In the genomic region with DNA sequence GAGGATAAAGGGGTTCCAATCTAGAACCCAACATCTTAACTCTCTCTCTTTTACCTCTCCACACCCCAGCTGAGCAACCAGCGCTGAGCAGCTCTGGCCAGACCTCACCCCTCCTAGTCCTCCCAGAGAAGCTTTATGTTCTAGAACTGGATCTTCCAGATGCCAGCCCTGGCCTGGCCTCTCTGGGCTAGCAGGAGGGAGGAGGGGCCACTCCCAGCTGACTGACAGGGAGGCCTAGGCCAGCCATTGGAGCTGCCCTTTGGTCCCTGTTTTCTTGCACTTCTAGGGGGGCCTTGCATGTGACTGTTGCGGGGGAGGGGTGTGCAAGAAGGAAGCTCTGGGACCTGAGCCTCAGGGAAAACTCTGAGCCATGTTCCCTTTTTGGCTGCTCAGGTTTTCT, we compare ENCODE assay signal across 16 mouse cellular contexts. TPM values are rescaled to one million over a fixed set of nuclear protein-coding genes. Genes with fewer than 3 reads are reported as not detected.
DNase-seq lines count a peak whose midpoint lies in the region; ATAC-seq lines count a peak whose summit lies in the region.
"Had no signal": no experiment of that assay in that cellular context is flagged by ENCODE, and none has a peak within 500 bp of the region (broad histone marks: within the 10 kb centered on the region; RNA-seq: fewer than 3 reads in every experiment).

No protein-coding gene starts in this region.

- H3K27me3 ChIP-seq in heart, embryonic 12.5 days (replicated peaks), result peaks cover 80% of the 10 kb centered on the region
- H3K27me3 ChIP-seq in erythroblast, embryonic 14.5 days (ENCODE audit: control insufficient read depth), result peaks cover 2% of the 10 kb centered on the region; the same call in 1 of the 2 replicates
- peaks cover 32% of the 10 kb centered on the region for H3K27me3 ChIP-seq in kidney, embryonic 15.5 days
- H3K27me3 ChIP-seq in liver, embryonic 16.5 days (ENCODE audit: control insufficient read depth, insufficient read depth, low read depth, low read length), result peaks cover 2% of the 10 kb centered on the region; the same call in 1 of the 2 replicates
- peaks cover 12% of the 10 kb centered on the region for H3K27me3 ChIP-seq in midbrain, embryonic 16.5 days (ENCODE audit: control insufficient read depth, insufficient read depth, low read depth, low read length)

- H3K27ac ChIP-seq in heart, embryonic 12.5 days (ENCODE audit: poor library complexity, severe bottlenecking), result no peak overlapping the region
- peak overlapping the region; percentile 55; the same call in 1 of the 2 replicates for H3K27ac ChIP-seq in kidney, embryonic 15.5 days
- peak overlapping the region; percentile 5; the same call in 1 of the 2 replicates for H3K27ac ChIP-seq in liver, embryonic 16.5 days (ENCODE audit: low read length)
- no peak overlapping the region for H3K27ac ChIP-seq in midbrain, embryonic 16.5 days (ENCODE audit: low read length)
- H3K27ac ChIP-seq: limb, embryonic 12.5 days; neural tube, embryonic 15.5 days had no signal

- no peak overlapping the region for H3K9ac ChIP-seq in heart, embryonic 12.5 days
- no peak overlapping the region for H3K9ac ChIP-seq in kidney, embryonic 15.5 days
- H3K9ac ChIP-seq in liver, embryonic 16.5 days (ENCODE audit: low read depth, low read length), result no peak overlapping the region
- H3K9ac ChIP-seq in midbrain, embryonic 16.5 days (ENCODE audit: low read depth, low read length), result no peak overlapping the region
- H3K9ac ChIP-seq: limb, embryonic 12.5 days; neural tube, embryonic 15.5 days had no signal

- no peak for DNase-seq in heart, adult 9 months (ENCODE audit: low spot score in 2 of 2)
- no peak for DNase-seq in ovary, postnatal 14 days (ENCODE audit: low spot score)
- no peak for DNase-seq in cerebellum, adult 11 months
- DNase-seq: adrenal gland, postnatal 10 days; cerebellum, adult 9-11 months; gastrocnemius, postnatal 25 days; midbrain, embryonic 14.5 days had no signal

- peak overlapping the region; percentile 23; the same call in 1 of the 2 replicates for H3K4me2 ChIP-seq in heart, embryonic 12.5 days
- peak overlapping the region; percentile 39 for H3K4me2 ChIP-seq in kidney, embryonic 15.5 days
- H3K4me2 ChIP-seq in liver, embryonic 16.5 days (ENCODE audit: low read depth, low read length), result peak overlapping the region; percentile 19
- H3K4me2 ChIP-seq in midbrain, embryonic 16.5 days (ENCODE audit: low read length), result no peak overlapping the region
- H3K4me2 ChIP-seq: limb, embryonic 12.5 days; neural tube, embryonic 15.5 days had no signal

- ATAC-seq in heart, embryonic 12.5 days (ENCODE audit: insufficient number of reproducible peaks, low FRiP score), result peak; percentile 45; the same call in 1 of the 2 replicates
- peak; percentile 35; the same call in 1 of the 2 replicates for ATAC-seq in kidney, embryonic 15.5 days (replicated peaks; ENCODE audit: low FRiP score)
- no peak for ATAC-seq in liver, embryonic 16.5 days (ENCODE audit: low read depth)
- ATAC-seq in midbrain, embryonic 16.5 days, result no peak

- 68% methylated on average over 2 of the region's 2 CpGs for WGBS in heart, embryonic 12.5 days
- 62% methylated on average over 2 of the region's 2 CpGs for WGBS in kidney, embryonic 15.5 days
- WGBS in liver, embryonic 16.5 days (ENCODE audit: insufficient replicate concordance), result 50% methylated on average over 2 of the region's 2 CpGs
- WGBS in midbrain, embryonic 16.5 days, result 82% methylated on average over 2 of the region's 2 CpGs

- H3K9me3 ChIP-seq in heart, embryonic 12.5 days (replicated peaks), result no peaks in the 10 kb centered on the region
- no peaks in the 10 kb centered on the region for H3K9me3 ChIP-seq in erythroblast, embryonic 14.5 days (ENCODE audit: control insufficient read depth, low read length)
- no peaks in the 10 kb centered on the region for H3K9me3 ChIP-seq in kidney, embryonic 15.5 days (replicated peaks)
- H3K9me3 ChIP-seq in liver, embryonic 16.5 days (replicated peaks; ENCODE audit: control insufficient read depth, low read length), result no peaks in the 10 kb centered on the region
- no peaks in the 10 kb centered on the region for H3K9me3 ChIP-seq in midbrain, embryonic 16.5 days (replicated peaks; ENCODE audit: control insufficient read depth, low read length, poor library complexity, severe bottlenecking)
- H3K9me3 ChIP-seq: limb, embryonic 12.5 days; neural tube, embryonic 15.5 days had no signal

- no peaks in the 10 kb centered on the region for H3K36me3 ChIP-seq in heart, embryonic 12.5 days
- peaks cover 45% of the 10 kb centered on the region for H3K36me3 ChIP-seq in erythroblast, embryonic 14.5 days (ENCODE audit: control insufficient read depth)
- H3K36me3 ChIP-seq in kidney, embryonic 15.5 days, result no peaks in the 10 kb centered on the region
- no peaks in the 10 kb centered on the region for H3K36me3 ChIP-seq in liver, embryonic 16.5 days (ENCODE audit: control insufficient read depth, insufficient read depth)
- no peaks in the 10 kb centered on the region for H3K36me3 ChIP-seq in midbrain, embryonic 16.5 days (ENCODE audit: control insufficient read depth, insufficient read depth, low read length)
- H3K36me3 ChIP-seq: limb, embryonic 12.5 days; neural tube, embryonic 15.5 days had no signal

- H3K4me3 ChIP-seq in heart, embryonic 12.5 days, result peak overlapping the region; percentile 30; the same call in 1 of the 2 replicates
- H3K4me3 ChIP-seq in erythroblast, embryonic 14.5 days (replicated peaks), result peak overlapping the region; percentile 67
- peak overlapping the region; percentile 34 for H3K4me3 ChIP-seq in kidney, embryonic 15.5 days (replicated peaks)
- peak overlapping the region; percentile 51 for H3K4me3 ChIP-seq in liver, embryonic 16.5 days (ENCODE audit: low read depth, low read length)
- H3K4me3 ChIP-seq in midbrain, embryonic 16.5 days (ENCODE audit: low read depth, low read length), result no peak overlapping the region
- H3K4me3 ChIP-seq: limb, embryonic 12.5 days; neural tube, embryonic 15.5 days had no signal

- peaks cover 3% of the 10 kb centered on the region; the same call in 1 of the 2 replicates for H3K4me1 ChIP-seq in heart, embryonic 12.5 days (replicated peaks)
- peaks cover 97% of the 10 kb centered on the region for H3K4me1 ChIP-seq in erythroblast, embryonic 14.5 days (ENCODE audit: control insufficient read depth)
- H3K4me1 ChIP-seq in kidney, embryonic 15.5 days, result peaks cover 35% of the 10 kb centered on the region
- peaks cover 69% of the 10 kb centered on the region for H3K4me1 ChIP-seq in liver, embryonic 16.5 days (ENCODE audit: control insufficient read depth, low read depth, low read length)
- peaks cover 2% of the 10 kb centered on the region; the same call in 1 of the 2 replicates for H3K4me1 ChIP-seq in midbrain, embryonic 16.5 days (ENCODE audit: control insufficient read depth, insufficient read depth, low read length)

RNA-seq across cellular contexts. Expression of a gene that starts 2.1 kb away (rescaled TPM):
- 38.8 and 39.2 TPM in 2 replicates for polyA plus RNA-seq in heart, embryonic 12.5 days (2016; fragmentation: Nextera tagmentation; extraction: Ambion mirVana)
- 0.99 and 2.2 TPM in 2 replicates for polyA plus RNA-seq in erythroblast, embryonic 14.5 days (2012)
- polyA plus RNA-seq in kidney, embryonic 15.5 days (2015; fragmentation: Nextera tagmentation; extraction: Ambion mirVana), result 161 and 191 TPM in 2 replicates
- polyA plus RNA-seq in liver, embryonic 16.5 days (2015; fragmentation: Nextera tagmentation; extraction: Ambion mirVana), result 25.1 and 28.2 TPM in 2 replicates
- 2.0 and 2.3 TPM in 2 replicates for polyA plus RNA-seq in midbrain, embryonic 16.5 days (2015; fragmentation: Nextera tagmentation; extraction: Ambion mirVana)

RNA-seq across cellular contexts. Expression of a gene that starts 34.4 kb away (rescaled TPM):
- polyA plus RNA-seq in heart, embryonic 12.5 days (2016; fragmentation: Nextera tagmentation; extraction: Ambion mirVana), result 6.9 and 8.3 TPM in 2 replicates
- 65.6 and 98.0 TPM in 2 replicates for polyA plus RNA-seq in erythroblast, embryonic 14.5 days (2012)
- 1.1 and 1.4 TPM in 2 replicates for polyA plus RNA-seq in kidney, embryonic 15.5 days (2015; fragmentation: Nextera tagmentation; extraction: Ambion mirVana)
- 17.1 and 17.8 TPM in 2 replicates for polyA plus RNA-seq in liver, embryonic 16.5 days (2015; fragmentation: Nextera tagmentation; extraction: Ambion mirVana)
- 4.6 and 6.4 TPM in 2 replicates for polyA plus RNA-seq in midbrain, embryonic 16.5 days (2015; fragmentation: Nextera tagmentation; extraction: Ambion mirVana)

RNA-seq across cellular contexts. Expression of a gene that starts 43.5 kb away (rescaled TPM):
- 0.10 TPM in 1 of 2 replicates, not detected in the other for polyA plus RNA-seq in heart, embryonic 12.5 days (2016; fragmentation: Nextera tagmentation; extraction: Ambion mirVana)
- polyA plus RNA-seq in erythroblast, embryonic 14.5 days (2012), result not detected in 2 replicates
- polyA plus RNA-seq in kidney, embryonic 15.5 days (2015; fragmentation: Nextera tagmentation; extraction: Ambion mirVana), result 0.57 and 0.86 TPM in 2 replicates
- 0.04 and 0.05 TPM in 2 replicates for polyA plus RNA-seq in liver, embryonic 16.5 days (2015; fragmentation: Nextera tagmentation; extraction: Ambion mirVana)
- 11.8 and 15.4 TPM in 2 replicates for polyA plus RNA-seq in midbrain, embryonic 16.5 days (2015; fragmentation: Nextera tagmentation; extraction: Ambion mirVana)
- polyA plus RNA-seq: limb, embryonic 12.5 days; small intestine, adult 2 months; urinary bladder, adult 2 months had no signal

Comparison
In these comparisons a context has a peak if more than half of its experiments do, and no peak if none do; other contexts are left out.
1. ATAC-seq: peak in heart, embryonic 12.5 days (single experiment) and kidney, embryonic 15.5 days (single experiment); none in liver, embryonic 16.5 days (single experiment) and midbrain, embryonic 16.5 days (single experiment).
2. H3K27ac ChIP-seq: peak in kidney, embryonic 15.5 days (single experiment) and liver, embryonic 16.5 days (single experiment); none in heart, embryonic 12.5 days (single experiment) and midbrain, embryonic 16.5 days (single experiment).